Mouse (Mus musculus) retina, postnatal 1 day (tissue): Measurements from ENCODE around the gene Cmtr1.

ENCODE experiments used
- DNase-seq: peaks from one replicate; pipeline ENCODE4 v3.0.0-alpha.2; 2012

Gene Cmtr1

DNA sequence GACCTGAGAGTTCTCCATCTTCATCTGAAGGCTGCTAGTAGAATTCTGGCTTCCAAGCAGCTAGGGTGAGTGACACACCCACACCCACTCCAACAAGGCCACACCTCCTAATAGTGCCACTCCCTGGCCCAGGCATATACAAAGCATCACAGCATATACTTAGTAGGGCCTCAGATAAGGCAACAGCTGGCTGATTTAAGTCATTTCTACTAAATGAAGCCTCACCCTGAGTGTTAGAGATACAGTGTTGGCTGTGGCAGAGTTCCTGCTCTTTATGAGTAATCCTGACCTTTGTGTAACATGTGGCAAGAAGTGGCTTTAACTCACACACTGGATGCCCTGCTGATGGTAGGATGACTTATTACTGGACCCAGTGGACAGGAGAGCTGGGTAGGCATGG, 9.5 kb downstream of the Cmtr1 start:
- DNase-seq = no peak

GRCm38 (mm10) chr17:29671021-29671420, 10.6 kb downstream of the Cmtr1 start:
- no peak for DNase-seq

- DNase-seq = no peak
Observed at GRCm38 (mm10) chr17:29673325-29673724, 12.9 kb downstream of the Cmtr1 start.

DNA sequence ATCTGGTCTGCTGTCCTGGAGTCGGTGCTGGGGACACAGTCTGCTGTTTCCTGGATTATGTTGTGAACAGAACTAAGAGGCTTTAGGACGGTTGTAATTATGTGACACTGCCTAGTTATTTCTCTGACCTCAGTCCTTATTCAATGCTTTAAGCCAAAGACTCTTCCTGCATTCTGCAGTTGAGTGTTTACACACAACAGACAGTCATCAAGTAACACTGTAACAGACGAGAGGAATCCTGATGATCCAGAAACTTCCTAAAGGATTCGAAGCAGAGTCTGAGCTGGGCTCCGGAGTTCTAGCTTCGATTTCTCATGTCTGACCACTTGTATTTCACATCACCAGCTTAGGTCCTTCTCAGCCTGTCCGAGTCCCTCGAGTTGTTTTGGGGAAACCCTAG, 18.1 kb downstream of the Cmtr1 start:
- peak; percentile 31 for DNase-seq

GRCm38 (mm10) chr17:29679038-29679767, 18.8 kb downstream of the Cmtr1 start:
- DNase-seq = no peak

- peak; percentile 87 for DNase-seq
Observed at GRCm38 (mm10) chr17:29680174-29680573, 19.8 kb downstream of the Cmtr1 start.

GRCm38 (mm10) chr17:29680921-29681320, 20.5 kb downstream of the Cmtr1 start:
- DNase-seq = no peak

GRCm38 (mm10) chr17:29681669-29682068, 21.3 kb downstream of the Cmtr1 start:
- no peak for DNase-seq

GRCm38 (mm10) chr17:29682261-29682660, 21.9 kb downstream of the Cmtr1 start:
- peak; percentile 42 for DNase-seq

DNA sequence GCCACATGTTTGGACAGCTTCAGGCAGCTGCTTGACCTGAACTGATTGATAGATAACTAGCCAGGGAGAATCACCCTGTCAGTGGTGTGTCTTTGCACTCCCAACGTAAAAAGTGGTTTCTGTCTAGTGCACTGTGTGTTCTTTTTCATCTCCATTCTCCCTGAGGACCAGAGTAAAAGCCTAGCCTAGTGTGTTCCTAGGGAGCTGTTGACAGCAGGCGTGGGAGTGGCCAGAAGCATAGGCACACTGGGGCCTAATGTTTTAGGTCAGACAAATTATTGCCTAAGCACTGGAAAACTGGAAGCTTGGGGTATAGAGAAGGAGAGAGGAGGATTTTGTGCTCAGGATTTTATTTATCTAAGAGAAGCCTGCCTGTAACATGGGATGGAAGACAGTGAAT, 22.7 kb downstream of the Cmtr1 start:
- no peak for DNase-seq

DNA sequence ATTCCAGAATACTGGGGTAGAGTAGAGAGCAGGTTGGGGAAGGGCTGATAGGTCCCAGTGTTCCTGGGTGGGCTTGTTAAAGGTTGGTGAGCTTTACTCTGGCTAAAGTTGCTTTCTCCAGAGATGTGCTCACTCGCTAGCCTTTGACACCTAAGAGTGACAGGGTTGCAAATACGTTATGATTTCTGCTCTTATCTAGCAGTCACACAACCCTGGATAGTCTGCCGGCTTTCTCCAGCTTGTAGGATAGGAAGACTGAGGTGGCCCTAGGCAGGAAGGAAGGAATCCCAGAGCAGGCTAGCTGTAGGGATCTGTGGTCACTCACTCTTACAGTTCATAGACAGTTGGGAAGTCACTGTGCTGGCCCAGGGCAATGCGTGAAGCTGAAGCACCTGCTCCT, 23.9 kb downstream of the Cmtr1 start:
- no peak for DNase-seq

DNA sequence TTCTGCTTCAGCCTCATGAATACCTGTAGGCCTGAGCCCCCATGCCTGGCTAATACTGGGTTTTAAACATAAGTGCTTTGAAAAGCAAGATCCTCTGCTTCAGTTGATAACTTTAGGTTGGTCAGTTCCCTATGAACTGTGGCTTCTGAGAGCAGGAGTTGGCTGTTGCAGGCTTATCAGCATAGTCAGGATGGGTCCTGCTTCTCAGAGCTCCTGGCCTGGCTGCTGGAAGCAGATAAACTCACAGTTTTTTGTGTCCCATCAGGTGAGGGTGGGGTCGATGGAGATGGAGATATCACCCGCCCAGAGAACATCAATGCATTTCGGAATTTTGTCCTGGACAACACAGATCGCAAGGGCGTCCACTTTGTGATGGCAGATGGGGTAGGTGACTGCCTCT, 26.4 kb downstream of the Cmtr1 start:
- no peak for DNase-seq

- DNase-seq = no peak
Observed at GRCm38 (mm10) chr17:29687373-29687772, 27.0 kb downstream of the Cmtr1 start.

GRCm38 (mm10) chr17:29688610-29689009, 28.2 kb downstream of the Cmtr1 start:
- no peak for DNase-seq

- DNase-seq = no peak
Observed at GRCm38 (mm10) chr17:29690257-29690656, 29.9 kb downstream of the Cmtr1 start.

DNA sequence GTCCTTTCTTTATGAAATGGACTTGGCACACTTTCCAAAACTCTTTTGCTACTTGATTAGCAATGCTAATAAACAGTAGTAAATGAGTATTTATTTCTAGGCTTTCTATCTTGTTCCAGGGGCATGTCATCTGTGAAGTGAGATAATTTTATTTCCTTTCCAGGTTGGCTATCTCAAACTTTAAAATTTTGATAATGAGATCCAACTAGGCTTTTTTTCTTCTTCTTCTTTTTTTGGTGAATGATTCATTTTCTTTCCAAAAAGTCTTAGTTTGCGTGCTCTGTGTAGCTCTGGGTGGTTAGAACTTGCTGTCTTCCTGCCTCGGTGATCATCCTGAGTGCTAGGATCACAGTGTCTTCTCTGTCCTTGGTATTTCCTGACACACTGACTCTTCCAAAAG, 32.4 kb downstream of the Cmtr1 start:
- no peak for DNase-seq

DNA sequence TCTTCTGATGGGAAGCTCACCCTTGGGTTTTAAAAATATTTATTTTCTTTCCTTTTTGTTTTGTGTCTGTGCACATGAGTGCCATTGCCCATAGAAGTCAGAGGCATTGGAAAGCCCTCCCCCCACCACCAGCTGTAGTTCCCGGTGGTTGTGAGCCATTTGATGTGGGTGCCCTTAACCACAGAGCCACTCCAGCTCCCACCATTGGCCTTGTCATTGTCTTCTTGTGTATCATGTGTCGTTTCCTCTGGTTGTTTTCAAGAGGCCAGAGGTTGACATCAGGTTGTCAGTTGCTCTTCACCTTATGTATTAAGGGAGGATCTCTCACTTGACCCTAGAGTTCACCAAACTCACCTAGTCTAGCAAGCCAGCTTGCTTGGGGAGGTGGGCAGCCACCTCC, 33.2 kb downstream of the Cmtr1 start:
- DNase-seq = no peak

- DNase-seq = no peak
Observed at GRCm38 (mm10) chr17:29694516-29694915, 34.1 kb downstream of the Cmtr1 start.

- DNase-seq = no peak
Observed at GRCm38 (mm10) chr17:29696940-29697339, 36.5 kb downstream of the Cmtr1 start.

- no peak for DNase-seq
Observed at GRCm38 (mm10) chr17:29698421-29698820, 38.0 kb downstream of the Cmtr1 start.

DNA sequence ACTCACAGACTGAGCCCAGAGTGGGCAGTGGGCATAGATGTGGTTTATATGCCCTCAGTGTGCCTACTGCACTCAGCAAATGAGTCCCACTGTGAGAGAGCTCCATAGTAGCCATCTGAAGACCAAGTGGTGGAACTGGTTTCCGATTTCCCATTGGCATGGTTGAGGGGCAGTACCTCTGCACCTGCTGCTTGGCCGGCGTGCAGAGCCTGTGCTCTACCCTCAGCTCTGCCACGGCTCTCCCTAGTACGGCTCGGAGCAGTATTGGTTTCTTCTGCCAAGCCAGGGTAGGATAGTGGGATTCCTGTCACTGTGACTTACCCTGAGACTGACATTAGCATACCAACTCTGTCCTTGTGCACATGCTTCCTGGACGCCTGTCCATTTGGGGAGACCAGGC, 40.2 kb downstream of the Cmtr1 start:
- DNase-seq = no peak

GRCm38 (mm10) chr17:29702938-29703710, 42.7 kb downstream of the Cmtr1 start:
- DNase-seq = no peak

DNA sequence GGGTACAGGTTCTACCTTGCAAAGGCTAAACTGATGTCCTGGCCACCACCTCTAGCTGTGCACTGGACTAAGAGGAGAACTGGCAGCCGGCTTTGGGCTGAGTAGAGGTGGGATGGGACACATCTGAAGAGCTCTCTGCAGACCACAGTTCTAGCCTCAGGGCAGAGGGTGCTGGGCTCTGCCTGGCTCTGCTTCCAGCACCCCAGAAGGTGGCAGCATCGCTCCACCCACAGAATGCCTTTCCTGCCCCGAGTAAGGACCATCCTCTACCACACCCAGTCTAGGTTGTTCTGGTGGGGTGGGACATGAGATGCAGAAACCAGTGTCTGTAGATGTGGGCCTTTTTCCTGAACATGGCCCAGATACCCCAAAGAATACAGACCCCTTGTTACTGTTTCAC, 44.4 kb downstream of the Cmtr1 start:
- peak; percentile 74 for DNase-seq

GRCm38 (mm10) chr17:29705881-29706280, 45.5 kb downstream of the Cmtr1 start:
- no peak for DNase-seq
